Mouse (Mus musculus) midbrain, embryonic 14.5 days (tissue): ENCODE measurements around the gene Mfsd4a. TPM values are rescaled to one million over a fixed set of nuclear protein-coding genes. Genes with fewer than 3 reads are reported as not detected.
A peak's percentile ranks its signal among the peaks of the same experiment; 100 is the strongest.

Source experiments
- ATAC-seq: fragments of 200-750 bp; cut with Nextera tagmentation; 2 replicates; pipeline ENCODE4 v1.8.0; 2017; ENCODE audit warnings: moderate number of reproducible peaks, moderate library complexity; ENCODE audit not compliant: low FRiP score, low TSS enrichment
- DNase-seq: peaks from one replicate; pipeline ENCODE4 v3.0.0-alpha.2; 2015
- H3K27ac ChIP-seq: fragments of 300-500 bp; sonication (generic); replicated peaks from 2 replicates; pipeline ENCODE4 v1.5.1; 2014; ENCODE audit warnings: mild to moderate bottlenecking, low read depth, low read length, moderate library complexity
- H3K27me3 ChIP-seq: fragments of 300-500 bp; sonication (generic); 2 replicates; pipeline ENCODE4 v1.6.1; 2014; ENCODE audit warnings: low read length, control low read depth, mixed read lengths; ENCODE audit not compliant: control insufficient read depth, insufficient read depth
- H3K36me3 ChIP-seq: fragments of 300-500 bp; sonication (generic); 2 replicates; pipeline ENCODE4 v1.6.1; 2014; ENCODE audit warnings: low read length, control low read depth; ENCODE audit not compliant: control insufficient read depth, insufficient read depth
- H3K4me1 ChIP-seq: fragments of 300-500 bp; sonication (generic); 2 replicates; pipeline ENCODE4 v1.6.1; 2014; ENCODE audit warnings: mild to moderate bottlenecking, antibody characterized with exemption, low read length, control low read depth; ENCODE audit not compliant: control insufficient read depth, insufficient read depth
- H3K4me2 ChIP-seq: fragments of 300-500 bp; sonication (generic); 2 replicates; pipeline ENCODE4 v1.6.1; 2014; ENCODE audit warnings: mild to moderate bottlenecking, low read length, moderate library complexity
- H3K4me3 ChIP-seq: fragments of 300-500 bp; sonication (generic); replicated peaks from 2 replicates; pipeline ENCODE4 v1.5.1; 2014; ENCODE audit warnings: low read depth, low read length
- H3K9ac ChIP-seq: fragments of 300-500 bp; sonication (generic); replicated peaks from 2 replicates; pipeline ENCODE4 v1.6.1; 2014; ENCODE audit warnings: mild to moderate bottlenecking, low read length, moderate library complexity
- H3K9me3 ChIP-seq: fragments of 300-500 bp; sonication (generic); 2 replicates; pipeline ENCODE4 v1.6.1; 2016; ENCODE audit warnings: low read length, control low read depth, mixed read lengths; ENCODE audit not compliant: control insufficient read depth
- WGBS: fragments of 180-500 bp; shearing (Covaris S2); extraction: QIAGEN DNeasy Blood & Tissue Kit; methylation state at CpG from one replicate; pipeline ENCODE4 v1.1.7; 2014; 5-methylcytosine and 5-hydroxymethylcytosine counted together
- polyA plus RNA-seq: library from polyadenylated mRNA; unstranded; fragments of >200 nt; fragmentation: Nextera tagmentation; extraction: Ambion mirVana; gene quantifications from 2 replicates; pipeline ENCODE4 v1.2.1, GENCODE M21; 2014

Gene Mfsd4a
- 7.5 and 10.2 TPM in 2 replicates for polyA plus RNA-seq

GRCm38 (mm10) chr1:132067261-132068255 is at the start of gene Mfsd4a:
Gene Mfsd4a (minus strand): TSS chr1:132068062.
- Histone ChIP-seq H3K4me2 (peak within 1 kb of the TSS; percentile 92), H3K4me1 (peaks cover 11% of the 10 kb centered on the region), H3K27me3 (peaks cover 21% of the 10 kb centered on the region), H3K27ac (no peak within 1 kb of the TSS), H3K4me3 (peak within 1 kb of the TSS; percentile 46), H3K9me3 (no peaks in the 10 kb centered on the region), H3K36me3 (no peaks in the 10 kb centered on the region), H3K9ac (peak within 1 kb of the TSS; percentile 65)
- peak; percentile 58; the same call in 1 of the 2 replicates for ATAC-seq
- 2% methylated on average over 72 of the region's 80 CpGs for WGBS
- DNase-seq = peak; percentile 69

GRCm38 (mm10) chr1:132116606-132117005 is 48.7 kb upstream of the Mfsd4a start:
- Histone ChIP-seq H3K9me3 (no peaks in the 10 kb centered on the region), H3K4me1 (no peaks in the 10 kb centered on the region), H3K4me3 (no peak overlapping the region), H3K27ac (no peak overlapping the region), H3K9ac (no peak overlapping the region), H3K4me2 (no peak overlapping the region), H3K27me3 (no peaks in the 10 kb centered on the region), H3K36me3 (no peaks in the 10 kb centered on the region)
- DNase-seq (peak; percentile 79), ATAC-seq (no peak)
- WGBS = 21% methylated on average over 18 of the region's 18 CpGs

GRCm38 (mm10) chr1:132113098-132113497 is 45.2 kb upstream of the Mfsd4a start:
- no peak for ATAC-seq
- H3K27me3 ChIP-seq = no peaks in the 10 kb centered on the region
- H3K27ac ChIP-seq = no peak overlapping the region
- no peaks in the 10 kb centered on the region for H3K36me3 ChIP-seq
- no peak overlapping the region for H3K4me3 ChIP-seq
- no peaks in the 10 kb centered on the region for H3K9me3 ChIP-seq
- no peaks in the 10 kb centered on the region for H3K4me1 ChIP-seq
- no peak for DNase-seq
- no peak overlapping the region for H3K4me2 ChIP-seq
- 54% methylated on average over 3 of the region's 3 CpGs for WGBS
- no peak overlapping the region for H3K9ac ChIP-seq

- Histone ChIP-seq H3K4me1 (no peaks in the 10 kb centered on the region), H3K4me2 (no peak overlapping the region), H3K4me3 (no peak overlapping the region), H3K9ac (no peak overlapping the region), H3K9me3 (no peaks in the 10 kb centered on the region), H3K27ac (no peak overlapping the region), H3K27me3 (no peaks in the 10 kb centered on the region), H3K36me3 (no peaks in the 10 kb centered on the region)
- no peak for DNase-seq
- 81% methylated on average over 8 of the region's 8 CpGs for WGBS
- no peak for ATAC-seq
Measured at GRCm38 (mm10) chr1:132112426-132112825, 44.6 kb upstream of the Mfsd4a start.

- Histone ChIP-seq H3K4me1 (no peaks in the 10 kb centered on the region), H3K9ac (no peak overlapping the region), H3K36me3 (no peaks in the 10 kb centered on the region), H3K4me2 (no peak overlapping the region), H3K4me3 (no peak overlapping the region), H3K27ac (no peak overlapping the region), H3K9me3 (no peaks in the 10 kb centered on the region), H3K27me3 (no peaks in the 10 kb centered on the region)
- DNase-seq (no peak), ATAC-seq (no peak)
- WGBS = 63% methylated on average over 1 of the region's 1 CpGs
Measured at GRCm38 (mm10) chr1:132111411-132111810, 43.5 kb upstream of the Mfsd4a start.

- Histone ChIP-seq H3K27me3 (no peaks in the 10 kb centered on the region), H3K4me3 (no peak overlapping the region), H3K4me2 (no peak overlapping the region), H3K36me3 (no peaks in the 10 kb centered on the region), H3K9ac (no peak overlapping the region), H3K27ac (no peak overlapping the region), H3K9me3 (no peaks in the 10 kb centered on the region), H3K4me1 (no peaks in the 10 kb centered on the region)
- ATAC-seq = no peak
- DNase-seq = no peak
- 79% methylated on average over 2 of the region's 2 CpGs for WGBS
Measured at GRCm38 (mm10) chr1:132109368-132109767, 41.5 kb upstream of the Mfsd4a start.

GRCm38 (mm10) chr1:132104353-132104752 is 36.5 kb upstream of the Mfsd4a start:
- no peak overlapping the region for H3K9ac ChIP-seq
- no peaks in the 10 kb centered on the region for H3K27me3 ChIP-seq
- DNase-seq (no peak), ATAC-seq (no peak)
- H3K4me2 ChIP-seq = no peak overlapping the region
- H3K4me1 ChIP-seq = no peaks in the 10 kb centered on the region
- no peak overlapping the region for H3K4me3 ChIP-seq
- 60% methylated on average over 14 of the region's 14 CpGs for WGBS
- H3K27ac ChIP-seq = no peak overlapping the region
- no peaks in the 10 kb centered on the region for H3K9me3 ChIP-seq
- no peaks in the 10 kb centered on the region for H3K36me3 ChIP-seq

GRCm38 (mm10) chr1:132101953-132102697 is 34.3 kb upstream of the Mfsd4a start:
- no peak overlapping the region for H3K9ac ChIP-seq
- no peak for DNase-seq
- no peak overlapping the region for H3K27ac ChIP-seq
- H3K4me1 ChIP-seq = no peaks in the 10 kb centered on the region
- H3K4me3 ChIP-seq = no peak overlapping the region
- no peaks in the 10 kb centered on the region for H3K27me3 ChIP-seq
- WGBS = 83% methylated on average over 6 of the region's 6 CpGs
- no peak for ATAC-seq
- no peak overlapping the region for H3K4me2 ChIP-seq
- no peaks in the 10 kb centered on the region for H3K36me3 ChIP-seq
- no peaks in the 10 kb centered on the region for H3K9me3 ChIP-seq
